Mouse (Mus musculus): ENCODE results near the gene Car2.

Car2 gene

DNA sequence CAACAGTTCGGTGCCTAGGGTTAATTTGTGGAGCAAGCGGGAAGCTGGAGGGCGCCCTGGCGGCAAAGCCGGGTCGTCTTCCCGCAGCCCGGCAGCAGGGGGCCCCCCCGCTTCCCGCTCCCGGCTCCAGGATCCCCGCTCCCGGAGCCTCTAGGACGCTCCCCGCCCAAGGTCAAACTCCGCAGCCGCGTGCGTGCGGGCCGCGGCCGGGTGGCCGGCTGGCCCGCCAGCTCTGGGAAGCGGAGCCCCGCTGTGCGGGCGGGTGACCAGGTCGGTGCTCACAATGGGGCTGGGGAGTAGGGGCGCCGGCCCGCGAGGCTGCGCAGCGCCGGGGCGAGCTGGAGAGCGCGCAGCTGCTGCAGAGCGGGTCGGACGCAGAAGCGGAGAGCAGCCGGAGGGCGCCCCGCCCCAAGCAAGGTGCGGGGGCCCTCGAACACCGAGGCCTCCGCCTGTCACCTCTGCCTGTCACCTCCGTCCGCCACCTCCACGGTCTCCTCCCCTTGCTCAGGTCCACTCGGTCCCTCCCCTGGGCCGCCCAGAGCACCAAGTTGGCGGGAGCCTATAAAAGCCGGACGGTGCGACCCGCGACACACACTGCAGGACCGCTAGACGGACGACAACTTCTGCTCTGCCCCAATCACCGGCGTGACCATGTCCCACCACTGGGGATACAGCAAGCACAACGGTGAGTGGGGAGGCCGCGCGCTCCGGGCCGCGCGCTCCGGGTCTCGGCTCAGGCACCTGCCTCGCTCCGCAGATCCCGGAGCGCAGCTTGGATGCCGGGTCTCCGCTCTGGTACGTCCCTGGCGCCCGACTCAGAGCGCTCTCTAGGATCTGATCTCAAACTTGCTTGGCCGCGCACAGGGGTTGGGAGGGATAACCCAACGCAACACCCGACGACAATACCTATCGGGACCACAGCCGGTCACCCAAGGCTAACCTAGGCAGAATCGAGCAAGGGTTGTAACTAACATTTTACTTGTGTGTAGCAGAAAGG, at the start of gene Car2:
Gene Car2, plus strand, starts transcription at position 172 of the 997 bp plus-strand sequence.
- DNase-seq (ENCODE audit: low spot score) = peak; percentile 84

DNA sequence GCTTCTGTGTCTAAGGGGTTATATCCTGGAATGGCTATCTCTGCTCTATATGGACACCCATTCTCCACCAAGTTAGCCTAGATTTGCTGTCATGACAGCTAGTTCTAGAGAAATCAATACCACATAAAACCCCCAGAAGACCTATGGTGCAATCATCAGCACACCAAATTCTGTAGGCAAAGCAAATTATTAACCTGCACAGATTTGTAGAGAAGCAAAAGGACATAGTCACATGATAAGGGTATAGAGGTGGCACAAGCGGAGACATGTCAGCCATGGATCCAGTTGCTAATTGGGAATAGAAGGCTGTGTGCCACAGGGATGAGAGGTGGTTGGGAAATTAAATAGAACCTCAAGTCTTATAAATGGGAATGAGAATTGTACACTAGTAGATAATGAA, 47.1 kb upstream of the Car2 start:
- DNase-seq (ENCODE audit: low spot score) = no peak

DNA sequence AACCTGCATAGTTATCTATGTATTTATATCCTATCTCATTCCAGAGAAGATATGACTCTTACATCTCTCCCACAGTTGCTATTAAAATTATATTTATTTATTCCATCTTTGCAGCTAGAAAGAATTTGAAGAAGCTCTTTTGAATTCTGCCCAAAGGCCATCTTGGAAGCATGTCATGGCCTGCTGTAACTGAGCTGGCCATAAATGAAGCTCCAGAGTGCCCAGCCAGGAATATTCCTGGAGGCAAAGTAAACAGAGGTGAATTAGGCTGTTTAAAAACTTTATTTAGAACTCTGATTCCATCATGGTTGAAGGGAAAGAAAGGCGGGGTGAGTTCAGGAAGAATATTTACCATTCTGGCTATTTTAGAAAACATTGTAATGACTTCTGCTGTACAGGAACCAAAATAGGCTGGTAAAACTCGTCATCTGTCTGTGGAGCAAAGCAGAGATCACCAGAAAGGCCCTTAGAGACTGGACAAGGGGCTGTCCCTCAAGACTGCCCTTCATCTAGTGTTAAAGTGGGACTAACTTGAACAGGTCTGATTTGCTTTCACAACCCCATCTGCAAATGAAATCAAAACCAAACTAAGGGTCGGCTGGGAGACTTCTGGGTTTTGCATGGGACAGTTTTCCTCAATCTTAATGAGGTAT, 46.5 kb upstream of the Car2 start:
- no peak for DNase-seq (ENCODE audit: low spot score)

DNA sequence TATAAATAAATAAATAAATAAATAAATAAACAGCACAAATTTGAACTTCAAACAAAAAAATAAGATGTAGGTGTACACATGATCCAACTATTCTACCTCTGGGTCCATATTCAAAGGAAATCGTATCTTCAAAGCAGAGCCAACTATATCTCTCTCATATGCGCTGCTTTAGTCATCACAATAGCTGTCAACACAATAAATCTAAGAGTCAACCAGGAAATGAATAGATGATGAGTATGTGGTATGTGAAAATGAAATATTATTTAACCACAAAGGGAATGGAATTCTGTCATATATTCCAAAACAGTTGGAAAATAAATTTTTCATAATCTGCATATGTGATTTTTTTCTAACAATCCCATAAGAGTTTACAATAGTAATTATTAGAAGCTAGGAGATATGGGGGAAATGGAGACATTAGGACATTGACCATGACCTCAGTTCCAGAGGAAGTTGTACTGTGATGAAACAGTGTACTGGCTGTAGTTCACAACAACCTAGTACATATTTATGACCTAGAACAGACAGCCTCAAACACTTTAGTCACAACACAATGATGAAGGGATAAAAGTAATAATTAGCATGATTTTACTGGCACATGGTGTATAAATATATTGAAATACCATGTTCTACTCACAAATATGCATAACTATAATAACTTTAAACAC, 37.4 kb upstream of the Car2 start:
- DNase-seq (ENCODE audit: low spot score) = no peak

DNA sequence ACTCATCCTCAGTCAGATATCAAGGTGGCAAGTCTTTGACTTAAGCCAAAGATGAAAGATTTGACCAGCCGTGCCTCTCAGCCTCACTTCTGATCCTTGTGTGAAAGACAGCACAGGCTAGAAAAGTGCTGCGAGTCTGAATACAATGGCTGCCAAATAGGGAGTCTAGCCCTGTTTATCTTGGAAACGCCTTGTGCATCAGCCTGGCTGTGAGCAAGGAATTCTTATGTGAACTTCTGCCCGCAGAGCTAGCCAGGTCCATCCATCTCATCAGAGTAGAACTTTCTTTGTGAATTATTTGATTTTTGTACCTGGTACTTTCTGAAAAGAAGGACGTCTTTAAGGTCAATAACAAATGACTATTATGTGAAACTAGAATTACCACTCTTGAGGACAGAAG, 32.1 kb upstream of the Car2 start:
- no peak for DNase-seq (ENCODE audit: low spot score)

DNA sequence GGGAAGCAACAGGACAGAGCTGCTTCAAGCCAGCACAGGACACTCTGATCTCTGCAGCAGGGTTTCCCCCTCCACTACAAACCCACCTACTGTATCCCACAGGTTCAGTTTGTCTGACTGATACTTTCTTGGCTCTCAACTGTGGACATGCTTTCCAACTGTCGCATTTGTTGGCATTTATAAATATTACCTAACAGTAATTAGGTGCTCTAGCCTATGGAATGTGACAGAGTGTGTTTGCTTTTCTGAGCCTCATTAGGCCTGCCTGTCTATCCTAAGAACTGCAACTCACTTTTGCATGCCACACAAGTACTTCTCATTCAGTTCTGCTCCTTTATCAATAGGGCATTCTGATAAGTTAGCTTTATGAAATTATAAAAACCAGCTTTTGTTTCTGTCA, 31.6 kb upstream of the Car2 start:
- DNase-seq (ENCODE audit: low spot score) = no peak

DNA sequence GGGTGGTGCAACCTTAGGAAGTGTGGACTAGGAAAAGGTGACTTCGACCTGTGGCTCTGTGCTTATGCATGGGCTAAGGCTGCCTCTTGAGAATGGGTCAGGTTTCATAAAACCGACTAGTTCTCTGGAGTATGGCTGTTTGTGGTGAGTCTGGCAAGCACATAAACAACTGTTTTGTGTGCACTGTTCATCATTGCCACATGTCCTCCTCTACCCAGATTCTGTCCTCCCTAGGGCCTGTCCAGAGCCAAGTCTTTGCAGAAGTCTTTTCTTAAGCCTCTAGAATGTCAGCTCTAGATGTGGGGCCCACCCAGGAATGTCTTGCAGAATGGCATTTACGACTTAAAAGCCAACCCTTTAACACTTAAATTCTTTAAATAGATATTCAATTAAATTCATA, 28.2 kb upstream of the Car2 start:
- DNase-seq (ENCODE audit: low spot score) = no peak

DNA sequence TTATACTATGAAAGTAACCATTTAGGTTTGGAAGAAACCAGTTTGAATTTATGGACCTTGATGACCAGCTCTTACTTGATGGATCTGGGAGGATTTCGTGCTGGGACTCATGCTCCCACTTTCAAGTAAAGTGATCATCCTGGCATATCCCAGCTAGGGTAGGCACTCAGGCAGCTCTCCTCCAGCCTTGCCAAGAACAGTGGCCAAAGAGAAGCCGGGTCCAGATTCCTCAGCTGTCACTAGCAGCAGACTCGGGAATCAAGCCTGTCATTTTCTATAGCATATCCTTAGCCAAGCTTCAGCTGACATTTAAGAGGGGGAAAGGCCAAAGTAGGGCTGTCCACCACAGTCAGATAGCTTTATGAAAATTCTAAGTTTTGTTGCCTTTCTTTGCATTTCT, 25.8 kb upstream of the Car2 start:
- DNase-seq (ENCODE audit: low spot score) = no peak

DNA sequence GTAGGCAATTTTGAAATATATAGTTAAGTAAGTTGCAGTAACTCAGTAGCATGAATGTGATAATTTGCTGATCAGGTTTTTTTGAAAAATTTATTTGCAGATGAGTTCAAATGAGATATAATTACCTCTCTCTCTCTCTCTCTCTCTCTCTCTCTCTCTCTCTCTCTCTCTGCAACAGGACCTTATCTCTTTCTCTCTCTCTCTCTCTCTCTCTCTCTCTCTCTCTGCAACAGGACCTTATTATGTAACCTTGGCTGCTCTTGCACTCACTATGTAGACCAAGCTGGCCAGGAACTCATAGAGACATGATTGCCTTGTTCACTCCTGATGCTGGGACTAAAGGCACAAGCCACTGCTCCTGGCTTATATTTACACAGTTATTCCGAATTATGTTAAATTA, 24.9 kb upstream of the Car2 start:
- no peak for DNase-seq (ENCODE audit: low spot score)

DNA sequence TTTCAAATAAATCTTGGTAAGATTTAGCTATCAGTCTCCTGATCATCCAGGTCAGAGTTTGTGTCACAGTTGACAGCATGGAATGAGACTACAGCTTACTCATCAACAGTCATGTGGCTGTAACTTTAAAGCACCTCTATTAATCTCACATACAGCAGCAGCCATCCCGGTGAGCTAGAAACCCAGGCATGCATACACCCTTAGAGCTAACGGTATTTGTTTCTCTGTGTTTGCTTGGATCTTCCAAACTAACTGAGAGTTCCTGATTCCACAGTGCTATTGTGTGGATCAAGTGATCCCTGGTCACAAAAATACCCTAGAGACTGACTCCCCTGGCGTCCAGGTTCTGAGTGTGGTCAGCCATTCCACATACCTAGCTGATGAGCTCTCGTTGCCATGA, 24.3 kb upstream of the Car2 start:
- no peak for DNase-seq (ENCODE audit: low spot score)

DNA sequence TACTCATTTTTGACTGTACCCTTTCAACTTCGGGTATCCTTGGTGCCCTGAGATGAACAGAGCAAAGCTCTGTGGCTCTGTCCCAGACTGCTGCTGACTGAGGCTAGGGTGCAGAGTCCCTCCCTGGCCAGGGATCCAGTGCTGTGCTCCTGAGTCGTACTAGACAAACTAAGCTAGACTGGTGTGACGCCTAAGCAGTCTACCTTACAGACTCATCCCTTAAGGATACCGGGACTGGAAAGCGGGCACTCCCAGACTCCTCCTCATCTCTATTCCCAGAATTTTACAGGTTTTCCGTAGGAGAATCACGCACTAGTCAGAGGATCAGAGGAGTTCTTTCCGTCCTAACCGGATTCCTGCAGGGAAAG, 23.4 kb upstream of the Car2 start:
- DNase-seq (ENCODE audit: low spot score) = no peak

DNA sequence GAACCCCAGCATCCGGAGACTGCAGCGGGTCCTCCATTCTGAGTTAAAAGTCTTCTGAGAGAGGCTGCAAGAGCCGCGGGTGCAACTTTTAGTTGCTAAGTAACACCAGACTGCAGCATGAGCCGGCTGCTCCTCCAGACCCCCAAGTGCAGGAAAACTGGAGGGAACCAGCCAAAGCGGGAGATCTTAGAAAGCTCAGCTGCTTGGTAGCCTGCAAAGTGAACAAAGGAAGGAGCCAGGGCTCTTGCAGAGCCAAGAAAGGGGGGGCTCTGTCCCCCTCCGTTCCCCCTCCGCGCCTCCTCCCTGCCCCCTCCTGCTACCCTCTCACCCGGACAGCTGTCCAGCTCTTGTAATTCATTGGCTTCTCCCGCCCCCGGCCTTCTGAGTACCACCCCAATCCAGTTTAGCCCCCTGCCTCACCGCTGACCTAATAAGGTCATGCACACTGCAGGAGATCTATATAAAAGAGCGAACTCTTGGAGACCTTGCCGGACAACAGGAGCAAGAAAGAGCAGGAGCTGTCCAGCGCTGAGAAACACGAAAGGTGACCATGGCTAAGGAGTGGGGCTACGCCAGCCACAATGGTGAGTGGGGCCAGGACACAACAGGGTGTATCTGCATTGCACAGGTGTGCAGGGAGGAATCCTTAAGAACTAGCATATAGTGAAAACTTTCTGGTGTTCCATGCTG, 22.9 kb upstream of the Car2 start, which contains the start of gene Car3:
Gene Car3, plus strand, starts transcription at position 491 of the 690 bp plus-strand sequence.
- DNase-seq (ENCODE audit: low spot score) = no peak

DNA sequence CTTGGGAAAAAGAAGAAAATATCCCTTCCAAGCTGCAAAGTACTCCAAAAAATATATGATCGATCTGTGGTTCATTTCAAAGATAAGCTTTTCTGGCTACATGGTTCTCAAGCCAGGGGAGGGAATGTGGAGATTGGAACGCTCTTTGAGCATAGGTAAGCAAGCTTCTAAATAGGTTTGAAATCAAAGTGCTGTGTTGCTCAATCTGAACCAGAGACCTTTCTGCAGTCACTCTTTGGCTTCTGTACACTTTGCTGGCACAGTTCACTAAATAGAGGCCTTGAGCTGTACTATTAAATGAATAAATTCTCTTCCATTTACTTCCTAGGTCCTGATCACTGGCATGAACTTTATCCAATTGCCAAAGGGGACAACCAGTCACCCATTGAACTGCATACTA, 22.2 kb upstream of the Car2 start:
- DNase-seq (ENCODE audit: low spot score) = no peak

DNA sequence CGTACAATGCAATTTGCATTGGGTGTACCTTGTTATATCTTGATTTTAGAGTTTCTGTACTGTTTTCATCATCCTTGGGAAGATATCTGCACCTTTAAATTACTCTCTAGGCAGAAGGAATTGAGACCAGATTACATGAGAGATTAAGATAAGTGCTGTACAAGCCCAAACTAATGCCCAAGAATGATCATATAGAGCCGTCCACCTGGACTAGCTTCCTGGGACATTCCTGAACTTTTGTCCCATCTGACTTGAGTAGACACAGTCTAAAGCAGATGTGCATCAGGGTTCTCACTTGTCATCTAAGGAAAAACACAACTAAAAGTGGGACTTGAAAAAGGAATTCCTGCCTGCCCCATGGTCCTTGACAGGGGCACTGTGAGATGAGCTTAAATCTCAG, 20.1 kb upstream of the Car2 start:
- DNase-seq (ENCODE audit: low spot score) = no peak

DNA sequence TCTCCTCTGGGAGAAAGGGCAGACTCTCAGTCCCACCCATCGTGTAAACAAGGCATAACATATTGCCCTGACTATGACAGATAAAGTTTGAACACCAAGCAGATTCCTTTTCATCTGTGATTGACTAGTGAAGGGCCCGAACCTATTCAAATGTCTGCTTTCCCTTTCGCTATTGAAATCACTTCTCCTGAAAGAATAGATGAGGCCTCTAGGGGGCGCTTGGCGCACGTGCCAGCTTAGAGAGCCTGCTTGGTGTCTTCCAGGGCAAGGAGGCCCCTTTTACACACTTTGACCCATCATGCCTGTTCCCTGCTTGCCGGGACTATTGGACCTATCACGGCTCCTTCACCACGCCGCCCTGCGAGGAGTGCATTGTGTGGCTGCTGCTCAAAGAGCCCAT, 16.3 kb upstream of the Car2 start:
- peak; percentile 78 for DNase-seq (ENCODE audit: low spot score)

DNA sequence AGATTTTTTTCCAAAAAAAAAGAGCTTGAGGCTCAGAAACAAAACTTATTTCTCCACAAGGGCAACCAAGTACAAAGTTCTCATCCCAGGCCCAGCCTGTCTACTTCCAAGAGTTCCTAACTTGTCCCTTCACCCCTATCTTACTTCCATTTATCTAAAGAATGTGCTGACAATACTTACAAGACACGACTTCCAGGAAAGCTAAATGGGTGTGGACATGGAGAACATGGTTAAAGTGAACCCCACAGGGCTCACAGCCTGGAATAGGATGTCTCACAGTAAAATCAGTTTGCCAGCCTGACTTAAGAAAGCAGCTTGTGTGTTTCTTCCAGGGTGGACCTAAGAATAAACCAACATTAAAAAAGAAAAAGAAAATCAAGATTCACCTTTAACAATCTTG, 15.5 kb upstream of the Car2 start:
- DNase-seq (ENCODE audit: low spot score) = no peak

DNA sequence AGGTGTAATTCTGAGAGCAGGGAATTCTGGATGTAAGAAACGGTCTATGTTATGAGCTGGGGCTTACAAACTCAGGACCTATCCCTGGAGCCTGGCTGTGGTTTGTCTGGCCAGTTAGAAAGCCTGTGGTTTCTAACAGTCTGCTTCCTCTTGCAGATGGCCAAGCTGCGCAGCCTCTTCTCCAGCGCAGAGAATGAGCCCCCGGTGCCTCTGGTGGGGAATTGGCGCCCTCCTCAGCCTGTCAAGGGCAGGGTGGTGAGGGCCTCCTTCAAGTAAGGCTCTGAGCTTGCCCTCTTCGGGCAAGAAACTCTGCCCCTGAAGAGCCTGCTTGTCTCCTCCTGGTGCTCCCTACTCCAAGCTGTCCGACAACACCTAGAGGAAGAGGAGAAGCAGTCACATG, 14.7 kb upstream of the Car2 start:
- DNase-seq (ENCODE audit: low spot score) = no peak

DNA sequence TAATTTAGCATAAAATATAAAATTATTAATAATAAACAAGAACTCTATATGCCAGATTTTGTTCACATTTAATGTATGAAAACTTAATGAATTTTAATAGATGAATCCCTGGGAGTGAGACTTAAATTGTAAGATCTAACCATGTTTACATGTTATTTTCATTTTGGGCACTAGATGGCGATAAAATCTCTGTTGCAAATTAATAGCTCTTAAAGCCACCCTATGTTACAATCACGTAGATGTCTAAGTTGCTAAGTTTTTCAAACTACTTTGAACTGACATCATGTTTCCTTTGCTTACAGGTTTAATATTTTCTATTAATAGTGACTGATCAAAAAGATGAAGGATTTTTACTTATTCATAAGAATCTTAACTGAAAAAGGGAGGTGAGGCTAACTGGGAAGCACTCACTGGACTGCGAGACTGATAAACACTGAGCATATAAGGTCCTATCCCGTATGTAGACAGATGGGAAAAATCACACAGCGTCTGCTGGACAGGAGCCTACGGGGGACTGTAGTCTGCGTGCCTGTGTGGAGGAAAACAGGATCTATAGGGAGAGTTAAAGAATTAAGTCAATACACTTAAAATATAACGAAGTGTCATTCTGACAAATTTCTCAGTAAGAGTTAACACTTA, 11.6 kb upstream of the Car2 start:
- DNase-seq (ENCODE audit: low spot score) = no peak

DNA sequence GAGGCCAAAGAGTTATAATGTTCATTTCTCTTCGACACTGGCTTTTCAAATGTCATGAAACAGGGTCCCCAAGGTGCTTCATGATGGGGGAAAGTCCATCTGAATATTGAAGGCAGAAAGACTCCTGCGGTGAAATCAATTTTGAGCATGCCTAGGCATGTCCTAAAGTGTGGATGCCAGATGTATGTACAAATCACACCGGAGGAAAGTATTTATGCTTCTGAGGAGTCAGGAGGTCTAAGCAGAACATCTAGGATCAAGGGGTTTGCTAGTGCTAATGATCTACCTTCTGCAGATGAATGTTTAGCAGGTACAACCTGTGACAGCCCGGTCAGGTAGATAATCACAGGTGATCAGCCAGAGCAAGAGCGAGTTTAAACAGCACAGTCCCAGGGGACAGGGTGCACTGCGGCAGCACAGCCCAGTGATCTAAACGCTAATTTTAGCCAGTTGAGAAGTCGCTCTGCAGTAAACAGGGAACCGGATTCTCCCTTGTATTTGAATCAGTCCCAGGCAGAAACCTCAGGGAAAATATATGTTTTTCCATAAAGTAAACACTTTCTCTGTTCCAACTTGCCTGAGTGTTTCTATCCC, 9.7 kb upstream of the Car2 start:
- no peak for DNase-seq (ENCODE audit: low spot score)

DNA sequence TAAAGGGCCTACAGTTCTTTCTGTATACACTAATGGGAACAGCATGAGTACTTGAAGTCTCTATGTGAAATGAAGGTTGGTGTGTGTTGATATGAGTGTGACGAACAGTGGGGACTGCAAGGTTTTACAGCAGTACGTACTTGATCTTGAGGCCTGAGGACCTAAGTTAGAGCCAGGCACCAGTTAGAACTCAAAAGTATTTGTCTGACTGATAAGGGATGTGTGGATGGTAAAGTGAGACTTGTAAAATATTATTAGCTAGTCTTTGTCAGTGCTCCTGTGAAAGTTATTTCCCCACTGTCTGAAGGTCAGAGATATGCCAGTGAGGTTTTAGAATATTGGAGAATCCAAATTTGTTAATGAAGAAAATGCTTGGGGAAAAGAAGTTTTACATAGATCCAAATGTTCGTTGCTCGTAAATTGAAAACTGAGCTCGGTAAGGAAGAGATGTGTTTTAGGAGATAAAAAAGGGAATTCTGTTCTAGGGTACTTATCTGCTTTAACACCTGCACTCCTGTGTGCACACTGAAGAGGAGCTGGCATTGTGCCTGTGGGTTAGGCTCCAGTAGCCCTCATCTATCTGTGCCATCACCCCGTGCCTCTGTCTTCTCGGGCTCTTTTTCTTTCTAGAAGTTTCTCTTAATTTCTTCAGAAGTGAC, 8.7 kb upstream of the Car2 start:
- peak; percentile 56 for DNase-seq (ENCODE audit: low spot score)

DNA sequence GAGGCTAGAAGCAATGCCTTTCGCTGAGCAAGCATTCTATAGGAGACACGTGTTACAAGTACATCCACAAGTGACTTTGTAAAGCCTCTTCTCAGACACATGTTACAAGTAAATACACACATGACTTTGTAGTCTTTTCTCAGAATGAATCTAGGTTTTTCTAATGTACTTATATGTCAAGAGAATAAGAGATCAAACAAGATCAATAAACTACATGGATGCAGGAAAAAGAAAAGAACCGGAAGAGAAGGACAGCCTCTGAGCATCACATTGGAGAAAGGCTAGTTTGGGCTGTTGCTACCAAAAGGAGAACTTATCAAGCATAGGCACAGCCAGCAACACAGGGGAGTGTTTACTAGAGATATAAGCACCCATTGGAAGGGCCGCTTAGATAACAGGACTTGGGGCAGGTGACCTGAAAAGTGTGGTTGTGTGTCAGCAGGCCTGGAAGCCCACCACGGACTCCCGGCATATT, 7.3 kb upstream of the Car2 start:
- peak; percentile 54 for DNase-seq (ENCODE audit: low spot score)

Data from spleen, adult 12 weeks (tissue).